Mouse (Mus musculus) stomach, postnatal 0 days (tissue): Measurements from ENCODE around the gene Wnt1.

Source experiments
- CTCF ChIP-seq: IDR thresholded peaks from 2 replicates; pipeline ENCODE4 v1.5.1; 2016; ENCODE audit warnings: antibody characterized with exemption, low read depth, mild to moderate bottlenecking, moderate library complexity
- EP300 ChIP-seq: optimal IDR thresholded peaks from 2 replicates; pipeline ENCODE3; 2016; ENCODE audit warnings: antibody characterized with exemption

DNA sequence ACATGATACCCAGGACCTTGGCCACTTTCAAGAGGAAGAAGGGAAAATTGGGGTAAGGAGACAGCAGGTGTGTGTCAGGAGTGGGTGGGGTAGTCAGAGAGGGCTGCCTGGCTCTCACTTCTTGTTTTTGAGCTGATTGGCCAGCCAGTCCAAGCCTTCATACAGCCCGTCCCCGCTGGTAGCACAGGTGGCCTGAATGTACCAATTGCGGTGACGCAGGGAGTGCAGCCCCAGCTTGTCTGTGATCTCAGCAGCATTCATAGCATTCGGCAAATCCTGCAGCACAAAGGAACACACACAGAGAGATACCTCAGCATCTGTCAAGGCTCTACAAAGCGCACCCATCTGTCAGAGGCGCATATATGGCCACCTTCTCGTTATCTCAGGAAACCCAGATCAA lies 49.4 kb upstream of the Wnt1 start:
- TF ChIP-seq EP300, result no peak
- no peak for TF ChIP-seq CTCF
